Mouse (Mus musculus) heart, embryonic 11.5 days (tissue): Measurements from ENCODE around the gene Tnni3. TPM values are rescaled to one million over a fixed set of nuclear protein-coding genes. Genes with fewer than 3 reads are reported as not detected.
A peak's percentile ranks its signal among the peaks of the same experiment; 100 is the strongest.

ENCODE experiments used
- ATAC-seq: fragments of 200-750 bp; cut with Nextera tagmentation; replicated peaks from 2 replicates; pipeline ENCODE4 v1.8.0; 2017; ENCODE audit warnings: moderate library complexity; ENCODE audit not compliant: insufficient number of reproducible peaks, low FRiP score, low TSS enrichment
- H3K27ac ChIP-seq: fragments of 300-500 bp; sonication (generic); 2 replicates; pipeline ENCODE4 v1.5.1; 2014; ENCODE audit warnings: mild to moderate bottlenecking, low read depth, low read length
- H3K27me3 ChIP-seq: fragments of 300-500 bp; sonication (generic); 2 replicates; pipeline ENCODE4 v1.6.1; 2014; ENCODE audit warnings: mild to moderate bottlenecking, low read length, mixed read lengths; ENCODE audit not compliant: control insufficient read depth, insufficient read depth
- H3K36me3 ChIP-seq: fragments of 300-500 bp; sonication (generic); 2 replicates; pipeline ENCODE4 v1.6.1; 2014; ENCODE audit warnings: mild to moderate bottlenecking, low read length, moderate library complexity, mixed read lengths; ENCODE audit not compliant: control insufficient read depth, insufficient read depth
- H3K4me1 ChIP-seq: fragments of 300-500 bp; sonication (generic); 2 replicates; pipeline ENCODE4 v1.6.1; 2014; ENCODE audit warnings: low read length; ENCODE audit not compliant: control insufficient read depth, insufficient read depth
- H3K4me2 ChIP-seq: fragments of 300-500 bp; sonication (generic); 2 replicates; pipeline ENCODE4 v1.6.1; 2014; ENCODE audit warnings: mild to moderate bottlenecking, moderate library complexity
- H3K4me3 ChIP-seq: fragments of 300-500 bp; sonication (generic); 2 replicates; pipeline ENCODE4 v1.5.1; 2014; ENCODE audit warnings: low read depth, low read length
- H3K9ac ChIP-seq: fragments of 300-500 bp; sonication (generic); 2 replicates; pipeline ENCODE4 v1.6.1; 2014; ENCODE audit warnings: mild to moderate bottlenecking, low read depth, low read length, moderate library complexity
- H3K9me3 ChIP-seq: fragments of 300-500 bp; sonication (generic); replicated peaks from 2 replicates; pipeline ENCODE4 v1.6.1; 2016; ENCODE audit warnings: low read length; ENCODE audit not compliant: control insufficient read depth
- WGBS: fragments of 180-500 bp; shearing (Covaris S2); extraction: QIAGEN DNeasy Blood & Tissue Kit; methylation state at CpG from one replicate; pipeline ENCODE4 v1.1.7; 2014; ENCODE audit not compliant: insufficient replicate concordance; 5-methylcytosine and 5-hydroxymethylcytosine counted together
- polyA plus RNA-seq: library from polyadenylated mRNA; unstranded; fragments of >200 nt; fragmentation: Nextera tagmentation; extraction: Ambion mirVana; gene quantifications from 2 replicates; pipeline ENCODE4 v1.2.1, GENCODE M21; 2014

Gene Tnni3
- polyA plus RNA-seq, 1 experiment from 2014 or later, result 1,570 TPM

DNA sequence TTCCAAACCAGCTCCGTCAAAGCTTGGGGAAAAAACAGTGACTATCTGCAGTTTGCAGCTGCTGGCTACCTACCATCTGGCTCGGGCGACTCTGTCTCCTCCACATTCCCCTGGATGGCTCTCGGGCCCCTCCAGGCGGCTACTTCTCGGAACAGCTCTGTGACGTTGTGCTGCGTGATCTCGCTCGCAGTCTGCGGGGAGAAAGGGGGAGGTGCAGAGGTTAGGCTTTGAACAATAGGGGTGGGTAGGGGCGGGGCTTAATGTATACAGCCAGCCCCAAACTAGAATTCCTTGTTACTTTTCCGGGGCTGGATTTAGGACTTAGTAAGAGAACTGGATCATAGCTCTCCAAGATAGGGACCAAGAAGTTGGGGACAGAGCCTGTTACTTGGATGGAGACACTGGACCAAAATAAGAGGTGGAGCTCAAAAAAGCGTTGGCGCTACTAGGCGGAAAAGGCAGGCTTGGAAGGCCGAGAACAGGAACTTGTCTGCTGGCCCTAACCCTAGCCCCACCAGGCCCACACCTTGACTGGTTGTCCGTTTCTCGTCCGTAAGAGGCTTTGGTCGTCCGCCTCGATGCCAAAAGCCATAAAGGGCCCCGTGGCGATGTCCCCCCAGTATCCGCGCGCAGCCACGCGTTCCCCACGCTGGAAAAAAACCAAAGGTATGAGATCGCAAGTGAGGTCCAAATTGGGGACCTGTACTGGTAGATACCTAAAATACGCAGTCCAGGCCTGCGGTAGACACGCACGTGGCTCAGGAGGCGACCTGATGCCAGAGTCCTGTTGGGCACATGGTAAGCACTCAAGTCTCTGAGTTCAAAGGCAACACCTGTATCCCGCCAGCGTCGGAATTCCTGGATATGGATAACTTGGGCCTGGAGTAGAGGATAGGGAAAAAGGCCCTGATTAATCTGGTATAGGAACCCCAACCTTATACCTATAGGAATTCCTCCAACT is 2.6 kb upstream of the Tnni3 start:
- H3K27ac ChIP-seq, result no peak overlapping the region
- 19% methylated on average over 40 of the region's 40 CpGs for WGBS
- H3K4me1 ChIP-seq, result peaks cover 10% of the 10 kb centered on the region
- peaks cover 16% of the 10 kb centered on the region for H3K27me3 ChIP-seq
- H3K9ac ChIP-seq, result peak overlapping the region; percentile 61; the same call in 1 of the 2 replicates
- H3K9me3 ChIP-seq, result no peaks in the 10 kb centered on the region
- H3K4me3 ChIP-seq, result peak overlapping the region; percentile 32
- peak overlapping the region; percentile 71 for H3K4me2 ChIP-seq
- ATAC-seq, result peak; percentile 75
- no peaks in the 10 kb centered on the region for H3K36me3 ChIP-seq

GRCm38 (mm10) chr7:4523205-4524130 is 561 bp downstream of the Tnni3 start:
- ATAC-seq, result no peak
- Histone ChIP-seq H3K4me3 (no peak overlapping the region), H3K4me1 (peaks cover 23% of the 10 kb centered on the region), H3K9ac (no peak overlapping the region), H3K4me2 (peak overlapping the region; percentile 74; the same call in 1 of the 2 replicates), H3K9me3 (no peaks in the 10 kb centered on the region), H3K27ac (peak overlapping the region; percentile 96; the same call in 1 of the 2 replicates), H3K27me3 (peaks cover 12% of the 10 kb centered on the region; the same call in 1 of the 2 replicates), H3K36me3 (no peaks in the 10 kb centered on the region)
- 81% methylated on average over 33 of the region's 33 CpGs for WGBS

GRCm38 (mm10) chr7:4522292-4522691 is 1.7 kb downstream of the Tnni3 start:
- Histone ChIP-seq H3K36me3 (no peaks in the 10 kb centered on the region), H3K9ac (peak overlapping the region; percentile 92), H3K9me3 (no peaks in the 10 kb centered on the region), H3K4me3 (peak overlapping the region; percentile 60), H3K4me2 (peak overlapping the region; percentile 74), H3K27ac (peak overlapping the region; percentile 96), H3K27me3 (peaks cover 4% of the 10 kb centered on the region; the same call in 1 of the 2 replicates), H3K4me1 (peaks cover 26% of the 10 kb centered on the region)
- ATAC-seq, result peak; percentile 70
- WGBS, result 39% methylated on average over 6 of the region's 6 CpGs

DNA sequence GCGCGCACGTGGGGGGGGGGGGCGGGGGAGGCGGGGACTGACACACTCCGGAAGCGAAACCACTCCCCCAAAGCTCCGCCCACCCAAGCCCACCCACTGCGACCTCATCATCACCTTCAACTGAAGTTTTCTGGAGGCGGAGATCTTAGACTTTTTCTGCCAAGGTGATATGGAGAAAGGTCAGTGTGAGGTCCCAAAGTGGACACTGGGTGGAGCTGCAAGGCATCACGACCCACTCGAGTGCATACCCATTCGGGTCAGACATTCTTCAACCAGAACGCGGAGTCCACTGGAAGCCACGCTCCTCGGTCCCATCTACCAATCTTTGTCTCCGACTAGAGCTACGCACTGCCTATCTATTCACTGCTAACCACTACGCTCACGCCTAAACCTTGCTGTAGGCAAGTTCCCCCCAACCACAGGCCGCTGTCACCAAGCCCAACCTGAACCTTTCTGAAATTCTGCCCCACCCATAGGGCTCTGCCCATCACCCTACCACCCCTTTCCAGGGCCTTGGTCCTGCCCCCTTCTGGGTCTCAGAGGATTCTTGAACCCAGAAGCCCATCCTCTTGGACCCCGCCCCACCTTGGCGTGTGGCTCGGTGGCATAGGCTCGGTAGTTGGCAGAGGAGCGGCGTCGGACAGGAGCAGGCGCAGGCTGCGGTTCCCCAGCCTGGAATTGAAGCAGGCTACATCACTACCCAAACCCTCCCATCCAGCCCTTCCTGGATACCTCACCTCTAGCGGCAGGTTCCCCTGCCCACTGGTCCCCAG is 2.6 kb downstream of the Tnni3 start:
- Histone ChIP-seq H3K36me3 (no peaks in the 10 kb centered on the region), H3K27ac (peak overlapping the region; percentile 96), H3K9me3 (no peaks in the 10 kb centered on the region), H3K4me3 (peak overlapping the region; percentile 60), H3K9ac (peak overlapping the region; percentile 92), H3K4me2 (peak overlapping the region; percentile 74), H3K4me1 (peaks cover 28% of the 10 kb centered on the region), H3K27me3 (no peaks in the 10 kb centered on the region; the same call in 1 of the 2 replicates)
- ATAC-seq, result peak; percentile 4; the same call in 1 of the 2 replicates
- WGBS, result 17% methylated on average over 32 of the region's 32 CpGs

GRCm38 (mm10) chr7:4518487-4518886 is 5.5 kb downstream of the Tnni3 start:
- Histone ChIP-seq H3K27me3 (no peaks in the 10 kb centered on the region; the same call in 1 of the 2 replicates), H3K9me3 (no peaks in the 10 kb centered on the region), H3K4me1 (peaks cover 52% of the 10 kb centered on the region), H3K27ac (peak overlapping the region; percentile 64; the same call in 1 of the 2 replicates), H3K4me3 (no peak overlapping the region), H3K4me2 (peak overlapping the region; percentile 53), H3K9ac (peak overlapping the region; percentile 46; the same call in 1 of the 2 replicates), H3K36me3 (no peaks in the 10 kb centered on the region)
- ATAC-seq, result no peak
- 50% methylated on average over 1 of the region's 1 CpGs for WGBS

DNA sequence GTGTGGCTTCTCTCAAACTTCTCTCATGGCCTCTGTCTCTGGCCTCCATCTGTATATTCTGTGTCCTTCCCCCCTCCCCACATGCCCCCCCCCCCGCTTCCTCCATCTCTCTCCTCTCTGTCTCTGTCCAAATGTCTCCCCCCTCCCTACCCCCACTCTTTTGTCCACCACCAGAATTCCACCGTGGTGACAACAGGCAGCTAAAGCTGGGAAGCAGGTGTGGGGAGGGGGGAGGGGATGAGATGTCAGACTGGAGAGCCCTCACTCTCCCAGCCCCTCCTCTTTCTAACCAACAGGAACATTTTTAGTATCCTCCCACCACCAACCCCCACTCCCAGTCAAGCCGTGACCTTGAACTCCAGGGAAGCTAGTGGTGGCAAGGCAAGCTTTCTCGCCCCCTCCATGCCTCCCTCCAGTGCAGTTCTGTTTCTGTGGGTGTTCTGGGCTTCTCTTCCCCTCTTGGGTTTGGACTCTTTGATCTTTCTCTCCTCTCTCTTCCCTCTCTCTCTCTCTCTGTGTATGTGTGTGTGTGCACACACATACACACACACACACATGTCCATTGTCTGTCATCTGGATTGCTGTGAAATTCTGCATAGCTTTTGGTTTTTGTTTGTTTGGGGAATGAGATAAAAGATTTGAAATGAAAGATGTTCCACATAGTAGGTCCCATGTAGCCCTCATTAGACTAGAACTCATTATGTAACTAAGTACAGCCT is 7.5 kb downstream of the Tnni3 start, which contains the start of gene Tnnt1:
Tnnt1 (minus strand) TSS at position 51 of the 719 bp plus-strand sequence.
- Histone ChIP-seq H3K27me3 (no peaks in the 10 kb centered on the region; the same call in 1 of the 2 replicates), H3K9ac (peak within 1 kb of the TSS; percentile 56), H3K9me3 (no peaks in the 10 kb centered on the region), H3K4me3 (peak within 1 kb of the TSS; percentile 16), H3K27ac (peak within 1 kb of the TSS; percentile 86), H3K36me3 (no peaks in the 10 kb centered on the region), H3K4me1 (peaks cover 51% of the 10 kb centered on the region), H3K4me2 (peak within 1 kb of the TSS; percentile 52)
- ATAC-seq, result peak; percentile 47
- 16% methylated on average over 4 of the region's 4 CpGs for whole genome bisulfite sequencing

- H3K9ac ChIP-seq, result peak overlapping the region; percentile 56
- 35% methylated on average over 6 of the region's 6 CpGs for WGBS
- H3K4me3 ChIP-seq, result peak overlapping the region; percentile 16
- H3K27ac ChIP-seq, result peak overlapping the region; percentile 86
- H3K4me2 ChIP-seq, result peak overlapping the region; percentile 52
- H3K27me3 ChIP-seq, result no peaks in the 10 kb centered on the region
- H3K4me1 ChIP-seq, result peaks cover 54% of the 10 kb centered on the region
- no peaks in the 10 kb centered on the region for H3K36me3 ChIP-seq
- ATAC-seq, result peak; percentile 25; the same call in 1 of the 2 replicates
- no peaks in the 10 kb centered on the region for H3K9me3 ChIP-seq
Measured at GRCm38 (mm10) chr7:4515853-4516252, 8.2 kb downstream of the Tnni3 start.
